Mouse (Mus musculus): ENCODE results near the gene Pmf1. TPM values are rescaled to one million over a fixed set of nuclear protein-coding genes. Genes with fewer than 3 reads are reported as not detected.

Gene Pmf1
- polyA plus RNA-seq, 1 experiment from 2014 or later: 70.6 TPM

GRCm38 (mm10) chr3:88427342-88427905, 17.3 kb upstream of the Pmf1 start:
- no peak overlapping the region for H3K4me2 ChIP-seq (ENCODE audit: low read length)
- WGBS: 86% methylated on average over 4 of the region's 4 CpGs
- H3K9me3 ChIP-seq (replicated peaks; ENCODE audit: control insufficient read depth, low read length): no peaks in the 10 kb centered on the region
- ATAC-seq: no peak
- no peak overlapping the region for H3K9ac ChIP-seq (ENCODE audit: low read length)
- peaks cover 10% of the 10 kb centered on the region for H3K4me1 ChIP-seq (ENCODE audit: control insufficient read depth, insufficient read depth, low read length)
- H3K36me3 ChIP-seq (ENCODE audit: control insufficient read depth, insufficient read depth, low read length): no peaks in the 10 kb centered on the region
- no peak for DNase-seq (ENCODE audit: low spot score)
- no peak overlapping the region for H3K27ac ChIP-seq (ENCODE audit: low read depth, low read length)
- H3K27me3 ChIP-seq (replicated peaks; ENCODE audit: control insufficient read depth, insufficient read depth, low read length): no peaks in the 10 kb centered on the region
- H3K4me3 ChIP-seq (ENCODE audit: low read depth, low read length): no peak overlapping the region

GRCm38 (mm10) chr3:88425708-88426420, 15.7 kb upstream of the Pmf1 start:
- no peak overlapping the region for H3K27ac ChIP-seq (ENCODE audit: low read depth, low read length)
- no peak for ATAC-seq
- no peak for DNase-seq (ENCODE audit: low spot score)
- H3K4me1 ChIP-seq (ENCODE audit: control insufficient read depth, insufficient read depth, low read length): peaks cover 10% of the 10 kb centered on the region
- no peak overlapping the region for H3K4me3 ChIP-seq (ENCODE audit: low read depth, low read length)
- 86% methylated on average over 10 of the region's 10 CpGs for WGBS
- H3K9ac ChIP-seq (ENCODE audit: low read length): no peak overlapping the region
- no peaks in the 10 kb centered on the region for H3K9me3 ChIP-seq (replicated peaks; ENCODE audit: control insufficient read depth, low read length)
- peaks cover 6% of the 10 kb centered on the region for H3K36me3 ChIP-seq (ENCODE audit: control insufficient read depth, insufficient read depth, low read length)
- peak overlapping the region; percentile 22; the same call in 1 of the 2 replicates for H3K4me2 ChIP-seq (ENCODE audit: low read length)
- no peaks in the 10 kb centered on the region for H3K27me3 ChIP-seq (replicated peaks; ENCODE audit: control insufficient read depth, insufficient read depth, low read length)

- Histone ChIP-seq H3K9me3 (replicated peaks; ENCODE audit: control insufficient read depth, low read length) (no peaks in the 10 kb centered on the region), H3K4me3 (ENCODE audit: low read depth, low read length) (no peak overlapping the region), H3K36me3 (ENCODE audit: control insufficient read depth, insufficient read depth, low read length) (peaks cover 11% of the 10 kb centered on the region), H3K4me2 (ENCODE audit: low read length) (peak overlapping the region; percentile 22; the same call in 1 of the 2 replicates), H3K27ac (ENCODE audit: low read depth, low read length) (no peak overlapping the region), H3K4me1 (ENCODE audit: control insufficient read depth, insufficient read depth, low read length) (peaks cover 10% of the 10 kb centered on the region), H3K9ac (ENCODE audit: low read length) (no peak overlapping the region), H3K27me3 (replicated peaks; ENCODE audit: control insufficient read depth, insufficient read depth, low read length) (no peaks in the 10 kb centered on the region)
- peak; percentile 18; the same call in 1 of the 2 replicates for ATAC-seq
- DNase-seq (ENCODE audit: low spot score): no peak
- 7% methylated on average over 2 of the region's 2 CpGs for WGBS
Observed at GRCm38 (mm10) chr3:88425330-88425689, 15.2 kb upstream of the Pmf1 start.

GRCm38 (mm10) chr3:88424605-88425329, 14.6 kb upstream of the Pmf1 start, which contains the start of gene Slc25a44:
Gene Slc25a44 (minus strand): TSS chr3:88425139.
- Histone ChIP-seq H3K4me3 (ENCODE audit: low read depth, low read length) (peak within 1 kb of the TSS; percentile 63), H3K27me3 (replicated peaks; ENCODE audit: control insufficient read depth, insufficient read depth, low read length) (no peaks in the 10 kb centered on the region), H3K27ac (ENCODE audit: low read depth, low read length) (no peak within 1 kb of the TSS), H3K36me3 (ENCODE audit: control insufficient read depth, insufficient read depth, low read length) (peaks cover 17% of the 10 kb centered on the region), H3K4me1 (ENCODE audit: control insufficient read depth, insufficient read depth, low read length) (peaks cover 10% of the 10 kb centered on the region), H3K9me3 (replicated peaks; ENCODE audit: control insufficient read depth, low read length) (no peaks in the 10 kb centered on the region), H3K4me2 (ENCODE audit: low read length) (peak within 1 kb of the TSS; percentile 91), H3K9ac (ENCODE audit: low read length) (peak within 1 kb of the TSS; percentile 73)
- DNase-seq (ENCODE audit: low spot score) (peak; percentile 99), ATAC-seq (peak; percentile 98)
- 1% methylated on average over 35 of the region's 35 CpGs for WGBS

GRCm38 (mm10) chr3:88422020-88422720, 12.0 kb upstream of the Pmf1 start:
- peaks cover 10% of the 10 kb centered on the region for H3K4me1 ChIP-seq (ENCODE audit: control insufficient read depth, insufficient read depth, low read length)
- H3K36me3 ChIP-seq (ENCODE audit: control insufficient read depth, insufficient read depth, low read length): peaks cover 42% of the 10 kb centered on the region
- no peak overlapping the region for H3K27ac ChIP-seq (ENCODE audit: low read depth, low read length)
- no peaks in the 10 kb centered on the region for H3K9me3 ChIP-seq (replicated peaks; ENCODE audit: control insufficient read depth, low read length)
- no peak overlapping the region for H3K4me2 ChIP-seq (ENCODE audit: low read length)
- peak overlapping the region; percentile 35 for H3K9ac ChIP-seq (ENCODE audit: low read length)
- 39% methylated on average over 9 of the region's 9 CpGs for WGBS
- DNase-seq (ENCODE audit: low spot score) (peak; percentile 25), ATAC-seq (no peak)
- no peak overlapping the region for H3K4me3 ChIP-seq (ENCODE audit: low read depth, low read length)
- no peaks in the 10 kb centered on the region for H3K27me3 ChIP-seq (replicated peaks; ENCODE audit: control insufficient read depth, insufficient read depth, low read length)

GRCm38 (mm10) chr3:88420771-88421170, 10.6 kb upstream of the Pmf1 start:
- H3K27me3 ChIP-seq (replicated peaks; ENCODE audit: control insufficient read depth, insufficient read depth, low read length): no peaks in the 10 kb centered on the region
- ATAC-seq (no peak), DNase-seq (ENCODE audit: low spot score) (no peak)
- no peak overlapping the region for H3K4me2 ChIP-seq (ENCODE audit: low read length)
- no peaks in the 10 kb centered on the region for H3K9me3 ChIP-seq (replicated peaks; ENCODE audit: control insufficient read depth, low read length)
- H3K4me1 ChIP-seq (ENCODE audit: control insufficient read depth, insufficient read depth, low read length): peaks cover 10% of the 10 kb centered on the region
- 96% methylated on average over 19 of the region's 19 CpGs for WGBS
- H3K9ac ChIP-seq (ENCODE audit: low read length): no peak overlapping the region
- no peak overlapping the region for H3K4me3 ChIP-seq (ENCODE audit: low read depth, low read length)
- no peak overlapping the region for H3K27ac ChIP-seq (ENCODE audit: low read depth, low read length)
- H3K36me3 ChIP-seq (ENCODE audit: control insufficient read depth, insufficient read depth, low read length): peaks cover 55% of the 10 kb centered on the region

- ATAC-seq: no peak
- H3K36me3 ChIP-seq (ENCODE audit: control insufficient read depth, insufficient read depth, low read length): peaks cover 79% of the 10 kb centered on the region
Observed at GRCm38 (mm10) chr3:88418016-88418415, 7.9 kb upstream of the Pmf1 start.

GRCm38 (mm10) chr3:88415668-88416067, 5.5 kb upstream of the Pmf1 start:
- Histone ChIP-seq H3K4me1 (ENCODE audit: control insufficient read depth, insufficient read depth, low read length) (no peaks in the 10 kb centered on the region), H3K9me3 (replicated peaks; ENCODE audit: control insufficient read depth, low read length) (no peaks in the 10 kb centered on the region), H3K27ac (ENCODE audit: low read depth, low read length) (no peak overlapping the region), H3K36me3 (ENCODE audit: control insufficient read depth, insufficient read depth, low read length) (peaks cover 85% of the 10 kb centered on the region), H3K4me3 (ENCODE audit: low read depth, low read length) (no peak overlapping the region), H3K9ac (ENCODE audit: low read length) (no peak overlapping the region), H3K4me2 (ENCODE audit: low read length) (no peak overlapping the region), H3K27me3 (replicated peaks; ENCODE audit: control insufficient read depth, insufficient read depth, low read length) (no peaks in the 10 kb centered on the region)
- ATAC-seq (no peak), DNase-seq (ENCODE audit: low spot score) (no peak)
- WGBS: 90% methylated on average over 4 of the region's 4 CpGs

More at GRCm38 (mm10) chr3:88418016-88418415, 7.9 kb upstream of the Pmf1 start:
- WGBS: 89% methylated on average over 6 of the region's 6 CpGs
- H3K4me2 ChIP-seq (ENCODE audit: low read length): no peak overlapping the region
- H3K27ac ChIP-seq (ENCODE audit: low read depth, low read length): no peak overlapping the region
- H3K27me3 ChIP-seq (replicated peaks; ENCODE audit: control insufficient read depth, insufficient read depth, low read length): no peaks in the 10 kb centered on the region
- no peak overlapping the region for H3K4me3 ChIP-seq (ENCODE audit: low read depth, low read length)
- H3K9ac ChIP-seq (ENCODE audit: low read length): no peak overlapping the region
- no peaks in the 10 kb centered on the region for H3K9me3 ChIP-seq (replicated peaks; ENCODE audit: control insufficient read depth, low read length)
- no peaks in the 10 kb centered on the region; the same call in 1 of the 2 replicates for H3K4me1 ChIP-seq (ENCODE audit: control insufficient read depth, insufficient read depth, low read length)
- DNase-seq (ENCODE audit: low spot score): no peak
